Mouse (Mus musculus): ENCODE results near the gene Snrpa.
A peak's percentile ranks its signal among the peaks of the same experiment; 100 is the strongest.
"Not testable (repeated sequence)": the region's sequence is repeated elsewhere in the genome, so short reads cannot be mapped to it uniquely, and the experiment has no call there.

Snrpa gene

GRCm38 (mm10) chr7:27195681-27196611 lies at the start of gene Snrpa, which contains the start of gene BC024978:
Gene Snrpa (minus strand): TSS chr7:27196271.
Gene BC024978 (plus strand): TSS chr7:27195781.
- peak; percentile 97 for DNase-seq (ENCODE audit: low read depth, low spot score)

DNA sequence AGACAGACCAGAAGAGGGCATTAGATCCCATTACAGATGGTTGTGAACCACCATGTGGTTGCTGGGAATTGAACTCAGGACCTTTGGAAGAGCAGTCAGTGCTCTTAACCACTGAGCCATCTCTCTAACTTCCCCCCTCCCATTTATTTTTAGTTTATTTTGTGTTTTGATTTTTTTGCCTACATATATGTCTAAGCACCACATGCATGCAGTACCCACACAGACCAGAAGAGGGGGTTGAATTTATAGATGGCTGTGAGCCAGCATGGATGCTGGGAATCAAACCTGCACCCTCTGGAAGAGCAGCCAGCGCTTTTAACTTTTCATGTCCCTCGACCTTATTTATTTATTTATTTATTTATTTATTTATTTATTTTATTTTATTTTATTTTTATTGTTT lies 48.0 kb upstream of the Snrpa start:
- DNase-seq (ENCODE audit: low read depth, low spot score), result not testable (repeated sequence)

- DNase-seq (ENCODE audit: low read depth, low spot score), result no peak
Measured at GRCm38 (mm10) chr7:27243211-27243610, 47.1 kb upstream of the Snrpa start.

DNA sequence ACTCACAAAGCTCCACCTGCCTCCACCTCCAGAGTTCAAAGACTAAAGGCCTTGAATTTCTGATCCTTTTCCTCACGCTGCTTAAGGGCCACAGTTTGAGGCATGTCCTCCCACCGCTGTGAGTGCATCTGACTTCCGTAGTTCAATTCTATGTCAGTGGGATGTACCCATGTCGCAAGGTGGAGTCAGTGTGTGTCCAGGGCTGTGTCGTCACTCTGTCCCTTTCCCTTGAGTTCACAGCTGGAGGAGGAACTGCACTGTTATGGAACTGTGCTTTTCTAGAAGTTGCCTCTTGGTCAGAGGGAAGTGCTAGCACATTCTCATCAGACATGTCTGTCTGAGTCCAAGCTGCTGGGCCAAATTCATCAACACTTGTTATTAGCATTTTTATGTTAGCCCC lies 42.5 kb upstream of the Snrpa start:
- no peak for DNase-seq (ENCODE audit: low read depth, low spot score)

DNA sequence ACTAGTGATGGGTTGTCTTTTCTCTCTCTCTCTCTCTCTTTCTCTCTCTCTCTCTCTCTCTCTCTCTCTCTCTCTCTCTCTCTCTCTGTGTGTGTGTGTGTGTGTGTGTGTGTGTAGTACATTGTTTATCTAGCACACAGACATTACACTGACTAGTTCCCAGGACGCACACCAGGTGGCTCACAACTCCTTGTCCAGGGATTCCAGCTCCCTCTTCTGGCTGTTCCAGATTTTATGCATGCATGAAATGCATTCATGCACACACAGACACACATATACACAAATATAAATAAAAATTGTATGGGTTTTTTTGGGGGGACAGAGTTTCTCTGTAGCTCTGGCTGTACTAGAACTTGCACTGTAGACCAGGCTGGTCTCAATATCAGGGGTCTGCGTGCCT lies 41.5 kb upstream of the Snrpa start:
- DNase-seq (ENCODE audit: low read depth, low spot score), result no peak

DNA sequence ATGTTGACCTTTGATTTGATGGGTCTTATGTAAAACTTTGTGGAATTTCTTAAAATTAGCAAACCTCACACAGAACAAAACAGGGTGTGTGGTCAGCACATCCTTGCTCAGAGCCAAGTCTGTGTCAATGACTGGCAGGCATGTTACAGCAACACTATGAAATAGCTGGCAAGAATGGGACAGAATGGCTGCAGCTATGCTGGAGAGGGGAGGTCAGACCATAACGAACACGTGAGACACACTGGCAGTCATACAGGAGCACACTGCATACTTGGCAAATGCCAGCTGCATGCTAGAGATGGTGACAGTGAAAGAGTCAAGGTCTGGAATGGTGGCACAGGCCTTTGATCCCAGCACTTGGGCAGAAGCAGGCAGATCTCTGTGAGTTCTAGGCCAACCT lies 39.7 kb upstream of the Snrpa start:
- no peak for DNase-seq (ENCODE audit: low read depth, low spot score)

DNA sequence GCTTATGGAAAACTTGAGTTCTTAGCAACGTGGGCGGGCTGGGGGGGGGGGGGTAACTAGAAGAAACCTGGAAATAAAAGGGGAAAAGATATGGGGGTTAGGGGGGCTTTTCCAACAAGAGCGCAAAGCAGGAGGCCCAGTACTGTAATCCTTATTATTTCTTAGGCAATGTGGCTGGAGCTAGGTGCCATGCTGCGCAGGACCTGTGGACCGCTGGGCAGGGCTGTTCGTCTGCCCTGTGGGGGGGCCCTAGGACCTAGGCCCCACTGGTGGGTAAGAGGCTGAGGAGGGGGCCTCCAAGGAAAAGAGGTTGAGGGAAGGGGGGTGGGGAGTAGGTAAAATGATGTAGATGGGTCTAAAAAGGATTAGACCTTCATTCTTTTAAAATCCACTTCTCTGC lies 37.2 kb upstream of the Snrpa start:
- no peak for DNase-seq (ENCODE audit: low read depth, low spot score)

GRCm38 (mm10) chr7:27232781-27233281 lies 36.8 kb upstream of the Snrpa start, which contains the start of gene Coq8b:
Gene Coq8b (plus strand): TSS chr7:27233023.
- peak; percentile 89 for DNase-seq (ENCODE audit: low read depth, low spot score)

- DNase-seq (ENCODE audit: low read depth, low spot score), result no peak
Measured at GRCm38 (mm10) chr7:27231693-27232331, 35.7 kb upstream of the Snrpa start.

DNA sequence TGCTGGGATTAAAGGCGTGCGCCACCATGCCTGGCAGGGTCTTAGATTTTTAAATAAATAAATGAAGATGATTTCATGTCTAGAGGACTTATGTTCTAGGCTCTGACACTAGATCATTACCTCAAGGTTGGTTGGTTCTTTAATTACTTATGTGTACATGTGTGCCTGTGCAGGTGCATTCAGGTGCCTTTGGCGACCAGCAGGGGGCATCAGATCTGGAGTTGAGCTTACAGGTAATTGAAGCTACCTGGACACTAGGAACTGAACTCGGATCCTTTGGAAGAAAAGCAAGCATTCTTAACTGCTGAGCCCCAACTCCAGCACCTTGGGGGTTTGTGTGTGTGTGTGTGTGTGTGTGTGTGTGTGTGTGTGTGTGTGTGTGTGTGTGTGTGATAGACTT lies 34.7 kb upstream of the Snrpa start:
- DNase-seq (ENCODE audit: low read depth, low spot score), result peak; percentile 47

DNA sequence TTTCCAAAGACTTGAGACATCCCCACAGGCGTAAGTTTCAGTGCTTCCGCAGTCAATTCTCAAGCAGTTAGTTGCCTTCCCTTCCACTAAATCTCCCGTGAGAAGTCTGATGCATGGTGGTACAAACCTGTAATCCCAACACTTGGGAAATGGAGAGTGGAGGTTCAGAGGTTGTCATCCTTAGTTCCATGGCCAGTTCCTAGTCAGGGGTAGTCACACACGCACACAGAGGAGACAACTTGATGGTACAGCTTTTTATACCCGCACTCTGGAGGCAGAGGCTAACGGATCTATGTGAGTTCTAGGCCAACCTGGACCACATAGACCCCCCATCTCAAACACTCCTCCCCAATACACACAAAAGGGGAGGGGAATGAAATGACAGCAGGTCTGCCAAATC lies 32.8 kb upstream of the Snrpa start:
- no peak for DNase-seq (ENCODE audit: low read depth, low spot score)

GRCm38 (mm10) chr7:27228281-27228821 lies 32.3 kb upstream of the Snrpa start, which contains the start of gene Itpkc:
Gene Itpkc (minus strand): TSS chr7:27228661.
- DNase-seq (ENCODE audit: low read depth, low spot score), result peak; percentile 84

DNA sequence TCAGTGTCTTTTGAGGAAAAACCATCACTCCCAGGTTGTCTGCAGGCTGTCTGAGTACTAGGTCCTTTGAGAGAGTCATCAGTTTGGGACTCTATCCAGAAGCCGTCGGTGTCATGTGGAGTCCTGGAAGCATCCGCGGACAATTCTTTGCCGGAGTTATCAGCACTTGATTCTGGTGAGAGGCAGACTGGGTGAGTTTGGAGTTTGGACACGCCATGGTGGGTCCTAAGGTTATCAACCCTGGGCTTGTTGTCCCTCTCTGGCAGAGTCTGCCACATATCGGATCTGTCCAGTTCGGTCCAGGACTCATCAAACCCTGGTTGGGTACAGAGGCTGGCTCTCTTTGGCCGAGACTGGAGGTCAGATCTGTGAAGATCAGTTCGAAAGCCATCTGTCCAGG lies 31.6 kb upstream of the Snrpa start:
- no peak for DNase-seq (ENCODE audit: low read depth, low spot score)

- no peak for DNase-seq (ENCODE audit: low read depth, low spot score)
Measured at GRCm38 (mm10) chr7:27227276-27227675, 31.2 kb upstream of the Snrpa start.

- no peak for DNase-seq (ENCODE audit: low read depth, low spot score)
Measured at GRCm38 (mm10) chr7:27224877-27225575, 29.0 kb upstream of the Snrpa start.

- DNase-seq (ENCODE audit: low read depth, low spot score), result no peak
Measured at GRCm38 (mm10) chr7:27222538-27222937, 26.5 kb upstream of the Snrpa start.

- no peak for DNase-seq (ENCODE audit: low read depth, low spot score)
Measured at GRCm38 (mm10) chr7:27221939-27222338, 25.9 kb upstream of the Snrpa start.

DNA sequence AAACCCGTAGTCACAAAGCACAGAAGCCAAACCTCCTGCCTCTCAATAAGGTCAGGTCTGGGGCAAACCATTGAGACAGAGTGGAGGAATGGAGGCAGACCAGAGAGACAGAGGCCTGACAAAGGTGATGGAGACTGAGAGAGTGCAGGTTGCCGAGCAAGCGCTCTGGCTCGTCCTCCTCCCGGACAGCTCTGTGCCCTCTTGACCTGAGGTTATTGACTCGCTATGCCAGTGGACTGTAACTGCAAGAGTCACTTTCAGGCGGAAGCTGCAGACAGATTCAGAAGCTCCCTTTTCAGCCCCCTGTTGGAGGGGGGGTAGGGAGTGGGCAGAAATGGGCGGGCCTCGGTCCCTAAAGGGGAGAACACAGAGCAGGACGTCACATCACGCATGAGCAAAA lies 23.9 kb upstream of the Snrpa start:
- no peak for DNase-seq (ENCODE audit: low read depth, low spot score)

DNA sequence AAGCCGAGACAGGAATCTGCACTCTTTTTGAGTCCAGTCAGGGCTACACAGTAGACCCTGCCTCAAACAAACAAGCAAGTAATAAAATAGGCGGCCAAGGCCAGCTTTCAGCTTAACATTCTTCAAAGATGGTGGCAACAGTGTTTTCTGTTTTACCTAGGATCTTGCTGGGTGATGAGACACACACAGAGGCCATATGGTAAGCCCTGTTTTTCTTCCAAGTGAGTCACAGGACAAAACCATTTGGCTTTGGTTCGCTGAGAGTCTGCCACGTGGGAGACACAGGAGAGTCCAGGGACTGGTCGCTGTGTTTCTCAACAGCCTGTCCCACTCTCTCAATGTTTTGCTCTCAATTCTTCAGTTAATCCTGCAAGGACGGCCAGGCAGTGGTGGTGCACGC lies 22.5 kb upstream of the Snrpa start:
- DNase-seq (ENCODE audit: low read depth, low spot score), result no peak

DNA sequence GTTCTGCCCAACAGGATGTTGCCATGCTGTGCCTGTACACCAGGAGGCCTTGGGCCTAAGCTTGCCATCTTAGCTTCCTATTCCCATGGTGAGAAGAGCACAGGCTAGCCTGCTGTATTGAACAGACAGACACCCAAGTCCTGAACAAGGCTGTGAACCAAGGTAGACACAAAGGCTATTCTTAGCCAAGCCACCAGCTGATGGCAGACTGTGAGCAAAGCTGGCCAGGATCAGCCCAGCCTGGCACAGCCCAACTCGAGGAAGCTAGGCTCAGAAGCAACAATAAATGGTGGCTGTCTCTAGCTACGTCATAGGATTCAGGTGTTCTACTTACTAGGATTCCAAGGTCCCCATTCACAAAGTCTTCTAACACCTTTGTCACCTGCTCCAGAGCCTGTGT lies 16.6 kb upstream of the Snrpa start:
- no peak for DNase-seq (ENCODE audit: low read depth, low spot score)

DNA sequence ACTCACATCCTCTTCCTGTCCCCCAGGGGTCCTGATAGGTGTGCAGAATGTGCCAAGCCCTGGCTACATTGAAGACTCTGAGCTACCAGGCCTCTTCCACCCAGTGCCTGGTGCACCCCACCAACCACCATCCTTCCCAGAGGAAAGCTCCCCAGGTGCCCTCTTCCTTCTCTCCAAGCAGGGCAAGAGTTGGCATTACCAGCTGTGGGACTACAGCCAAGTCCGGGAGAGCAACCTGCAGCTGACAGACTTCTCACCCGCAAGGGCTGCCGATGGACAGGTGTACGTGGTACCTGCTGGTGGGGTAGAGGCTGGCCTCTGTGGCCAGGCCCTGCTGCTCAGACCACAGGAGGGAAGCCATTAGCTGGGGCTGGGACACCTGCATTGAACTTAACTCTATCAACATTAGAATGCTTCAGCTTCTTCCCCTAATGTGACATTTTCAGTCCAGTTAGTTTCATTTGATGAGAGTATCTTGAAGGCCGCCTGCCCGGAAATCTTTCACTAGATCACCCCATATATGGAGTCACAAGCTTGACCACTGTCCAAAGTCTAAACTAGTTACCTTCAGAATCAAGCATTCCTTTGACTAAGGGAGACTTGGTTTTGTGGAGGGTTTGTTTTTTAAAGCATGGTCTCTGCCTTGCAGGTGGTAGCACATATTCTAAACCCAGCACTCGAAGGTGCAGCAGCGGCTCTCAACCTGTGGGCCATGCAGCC lies 7.8 kb upstream of the Snrpa start:
- no peak for DNase-seq (ENCODE audit: low read depth, low spot score)

All from c-Kit-negative CD71-positive TER-119-positive erythroid progenitor cells, embryonic 14.5 days (primary cell).